Mouse (Mus musculus) liver, embryonic 14.5 days (tissue): ENCODE measurements around the gene Btf3.

Experiments
- CTCF ChIP-seq: IDR thresholded peaks from 2 replicates; pipeline ENCODE4 v1.5.1; 2016; ENCODE audit warnings: antibody characterized with exemption, low read depth, control low read depth
- EP300 ChIP-seq: IDR thresholded peaks from 2 replicates; pipeline ENCODE4 v1.6.1; 2016; ENCODE audit warnings: antibody characterized with exemption, low read depth

GRCm38 (mm10) chr13:98355559-98356111, 38.8 kb upstream of the Btf3 start:
- TF ChIP-seq CTCF, result no peak
- no peak for TF ChIP-seq EP300
